Mouse (Mus musculus) myocyte (in vitro differentiated cells): Measurements from ENCODE around the gene Kmt2e. TPM values are rescaled to one million over a fixed set of nuclear protein-coding genes. Genes with fewer than 3 reads are reported as not detected.

Experiments used
- H3K27me3 ChIP-seq: one replicate; pipeline ENCODE4 v1.6.1; 2011; ENCODE audit not compliant: control insufficient read depth, insufficient read depth, insufficient read length
- H3K36me3 ChIP-seq: one replicate; pipeline ENCODE4 v1.6.1; 2011; ENCODE audit not compliant: control insufficient read depth, insufficient read depth
- H3K4me2 ChIP-seq: one replicate; pipeline ENCODE4 v1.6.1; 2011; ENCODE audit warnings: low read depth, control low read depth
- H3K4me3 ChIP-seq: one replicate; pipeline ENCODE4 v1.5.1; 2011; ENCODE audit warnings: mild to moderate bottlenecking, control low read depth, moderate library complexity
- H3K79me2 ChIP-seq: one replicate; pipeline ENCODE4 v1.6.1; 2011; ENCODE audit not compliant: control insufficient read depth, insufficient read depth
- H3ac ChIP-seq: one replicate; pipeline ENCODE4 v1.6.1; 2011; ENCODE audit not compliant: control insufficient read depth, insufficient read length
- CEBPB ChIP-seq: IDR thresholded peaks from 2 replicates; pipeline ENCODE4 v1.6.1; 2011; ENCODE audit warnings: mild to moderate bottlenecking, moderate library complexity; ENCODE audit not compliant: poor library complexity, insufficient read depth, severe bottlenecking
- E2F4 ChIP-seq: IDR thresholded peaks from one replicate; pipeline ENCODE4 v1.6.1; 2011; ENCODE audit warnings: mild to moderate bottlenecking, control low read depth, moderate library complexity; ENCODE audit not compliant: insufficient read depth
- MAX ChIP-seq: IDR thresholded peaks from one replicate; pipeline ENCODE4 v1.6.1; 2011; ENCODE audit warnings: low read depth, mild to moderate bottlenecking, control low read depth
- MYOD1 ChIP-seq, 3 experiments: IDR thresholded peaks; one replicate each; pipeline ENCODE4 v1.6.1; 2011; ENCODE audit warnings: control low read depth in 2 of 3, low read depth in 2 of 3, mild to moderate bottlenecking in 2 of 3, moderate library complexity in 1 of 3; ENCODE audit not compliant: insufficient read length in 2 of 3, control insufficient read depth in 1 of 3
- MYOG ChIP-seq, 3 experiments: IDR thresholded peaks; one replicate each; pipeline ENCODE4 v1.6.1; 2011; ENCODE audit warnings: control low read depth in 2 of 3, low read depth in 2 of 3, mild to moderate bottlenecking in 2 of 3; ENCODE audit not compliant: insufficient read length in 2 of 3, control insufficient read depth in 1 of 3, insufficient read depth in 1 of 3
- POLR2A ChIP-seq: IDR thresholded peaks from one replicate; pipeline ENCODE4 v1.6.1; 2011; ENCODE audit warnings: low read depth, mild to moderate bottlenecking, control low read depth, moderate library complexity; ENCODE audit not compliant: insufficient read length
- POLR2AphosphoS2 ChIP-seq: IDR thresholded peaks from one replicate; pipeline ENCODE4 v1.6.1; 2011; ENCODE audit warnings: low read depth, control low read depth; ENCODE audit not compliant: insufficient read length
- REST ChIP-seq: IDR thresholded peaks from one replicate; pipeline ENCODE4 v1.6.1; 2011; ENCODE audit warnings: mild to moderate bottlenecking, control low read depth, moderate library complexity; ENCODE audit not compliant: insufficient read depth, insufficient read length
- SRF ChIP-seq: IDR thresholded peaks from one replicate; pipeline ENCODE4 v1.6.1; 2011; ENCODE audit warnings: low read depth; ENCODE audit not compliant: control insufficient read depth, insufficient read length
- TCF12 ChIP-seq: IDR thresholded peaks from one replicate; pipeline ENCODE4 v1.6.1; 2011; ENCODE audit warnings: mild to moderate bottlenecking, control low read depth; ENCODE audit not compliant: poor library complexity, insufficient read depth, severe bottlenecking
- TCF3 ChIP-seq: IDR thresholded peaks from one replicate; pipeline ENCODE4 v1.6.1; 2011; ENCODE audit warnings: low read depth, control low read depth; ENCODE audit not compliant: insufficient read length
- USF1 ChIP-seq: IDR thresholded peaks from one replicate; pipeline ENCODE4 v1.6.1; 2011; ENCODE audit warnings: low read depth, mild to moderate bottlenecking, control low read depth, moderate library complexity
- polyA plus RNA-seq: library from polyadenylated mRNA; unstranded; fragments of >200 nt; fragmentation: generic; extraction: Trizol; gene quantifications from one replicate; pipeline ENCODE4 v1.2.1, GENCODE M21; 2012; ENCODE audit warnings: missing spikeins

The Kmt2e gene
- polyA plus RNA-seq, 1 experiment, result 9.0 TPM

- no peak for TF ChIP-seq MAX
- peak; percentile 73 for TF ChIP-seq SRF
- peak; percentile 75 for TF ChIP-seq USF1
- peak; percentile 80 for TF ChIP-seq POLR2AphosphoS2
- TF ChIP-seq TCF12, result no peak
- peak; percentile 82 for TF ChIP-seq POLR2A
- TF ChIP-seq MYOD1 (IDR thresholded peaks at IDR 0.05; ENCODE audit: control insufficient read depth in 1 of 3, insufficient read length in 2 of 3, low read depth in 2 of 3), result peak in 2 of 3 experiments; percentile 30 to 58
- TF ChIP-seq MYOG (IDR thresholded peaks at IDR 0.05; ENCODE audit: control insufficient read depth in 1 of 3, insufficient read depth in 1 of 3, insufficient read length in 2 of 3, low read depth in 2 of 3), result peak in 1 of 3 experiments; percentile 52
- Histone ChIP-seq H3K4me2 (peak overlapping the region; percentile 79), H3K36me3 (no peaks in the 10 kb centered on the region), H3K27me3 (no peaks in the 10 kb centered on the region), H3ac (peak overlapping the region; percentile 97), H3K79me2 (peaks cover 82% of the 10 kb centered on the region), H3K4me3 (peak overlapping the region; percentile 99)
Observed at GRCm38 (mm10) chr5:23432708-23433645, 1.3 kb upstream of the Kmt2e start.

GRCm38 (mm10) chr5:23434598-23435481 lies 599 bp downstream of the Kmt2e start:
- Histone ChIP-seq H3K79me2 (peaks cover 82% of the 10 kb centered on the region), H3ac (peak overlapping the region; percentile 97), H3K4me2 (peak overlapping the region; percentile 75), H3K27me3 (no peaks in the 10 kb centered on the region), H3K4me3 (peak overlapping the region; percentile 99), H3K36me3 (no peaks in the 10 kb centered on the region)
- peak; percentile 41 for TF ChIP-seq POLR2A
- no peak for TF ChIP-seq MAX

GRCm38 (mm10) chr5:23435482-23436125 lies 1.4 kb downstream of the Kmt2e start:
- peak overlapping the region; percentile 97 for H3ac ChIP-seq
- H3K27me3 ChIP-seq, result no peaks in the 10 kb centered on the region
- H3K36me3 ChIP-seq, result no peaks in the 10 kb centered on the region
- no peak for TF ChIP-seq MYOG (IDR thresholded peaks at IDR 0.05; ENCODE audit: control insufficient read depth in 1 of 3, insufficient read depth in 1 of 3, insufficient read length in 2 of 3, low read depth in 2 of 3)
- H3K79me2 ChIP-seq, result peaks cover 82% of the 10 kb centered on the region
- H3K4me2 ChIP-seq, result peak overlapping the region; percentile 75
- peak overlapping the region; percentile 99 for H3K4me3 ChIP-seq

- H3K36me3 ChIP-seq, result no peaks in the 10 kb centered on the region
- peaks cover 82% of the 10 kb centered on the region for H3K79me2 ChIP-seq
- no peak for TF ChIP-seq SRF
- H3K27me3 ChIP-seq, result no peaks in the 10 kb centered on the region
- peak overlapping the region; percentile 99 for H3K4me3 ChIP-seq
- peak overlapping the region; percentile 75 for H3K4me2 ChIP-seq
- H3ac ChIP-seq, result no peak overlapping the region
Observed at GRCm38 (mm10) chr5:23436735-23437134, 2.5 kb downstream of the Kmt2e start.

GRCm38 (mm10) chr5:23439857-23440256 lies 5.6 kb downstream of the Kmt2e start:
- Histone ChIP-seq H3K79me2 (peaks cover 100% of the 10 kb centered on the region), H3K36me3 (no peaks in the 10 kb centered on the region), H3K4me3 (no peak overlapping the region), H3K27me3 (no peaks in the 10 kb centered on the region), H3ac (no peak overlapping the region), H3K4me2 (no peak overlapping the region)
- no peak for TF ChIP-seq MYOD1 (IDR thresholded peaks at IDR 0.05; ENCODE audit: control insufficient read depth in 1 of 3, insufficient read length in 2 of 3, low read depth in 2 of 3)
- TF ChIP-seq MAX, result no peak
- no peak for TF ChIP-seq MYOG (IDR thresholded peaks at IDR 0.05; ENCODE audit: control insufficient read depth in 1 of 3, insufficient read depth in 1 of 3, insufficient read length in 2 of 3, low read depth in 2 of 3)
- no peak for TF ChIP-seq CEBPB
- TF ChIP-seq E2F4, result no peak
- no peak for TF ChIP-seq TCF12
- TF ChIP-seq POLR2AphosphoS2, result no peak
- no peak for TF ChIP-seq SRF
- TF ChIP-seq POLR2A, result no peak
- no peak for TF ChIP-seq REST
- TF ChIP-seq TCF3, result no peak
- TF ChIP-seq USF1, result no peak
